Mouse (Mus musculus): ENCODE data around the gene Ddt. TPM values are rescaled to one million over a fixed set of nuclear protein-coding genes. Genes with fewer than 3 reads are reported as not detected.
"Not testable (repeated sequence)": the region's sequence is repeated elsewhere in the genome, so short reads cannot be mapped to it uniquely, and the experiment has no call there.

Ddt gene
- polyA plus RNA-seq, 1 experiment from 2014 or later = 222 TPM

- peaks cover 7% of the 10 kb centered on the region for H3K4me1 ChIP-seq (ENCODE audit: control insufficient read depth, low read depth, low read length)
- H3K9me3 ChIP-seq (replicated peaks; ENCODE audit: control insufficient read depth, low read length) = no peaks in the 10 kb centered on the region
- H3K27me3 ChIP-seq (ENCODE audit: control insufficient read depth, insufficient read depth, low read depth, low read length) = peaks cover 33% of the 10 kb centered on the region
- WGBS (ENCODE audit: insufficient replicate concordance) = 58% methylated on average over 2 of the region's 2 CpGs
- H3K9ac ChIP-seq (ENCODE audit: low read depth, low read length) = no peak overlapping the region
- no peak overlapping the region for H3K27ac ChIP-seq (ENCODE audit: low read length)
- no peak for ATAC-seq (ENCODE audit: low read depth)
- H3K4me3 ChIP-seq (ENCODE audit: low read depth, low read length) = no peak overlapping the region
- no peaks in the 10 kb centered on the region for H3K36me3 ChIP-seq (ENCODE audit: control insufficient read depth, insufficient read depth)
- H3K4me2 ChIP-seq (ENCODE audit: low read depth, low read length) = no peak overlapping the region
Measured at GRCm38 (mm10) chr10:75777885-75778284, 4.7 kb upstream of the Ddt start.

GRCm38 (mm10) chr10:75776562-75776961 lies 3.3 kb upstream of the Ddt start:
- no peak overlapping the region for H3K9ac ChIP-seq (ENCODE audit: low read depth, low read length)
- no peak overlapping the region for H3K4me2 ChIP-seq (ENCODE audit: low read depth, low read length)
- H3K27me3 ChIP-seq (ENCODE audit: control insufficient read depth, insufficient read depth, low read depth, low read length) = peaks cover 28% of the 10 kb centered on the region
- peaks cover 14% of the 10 kb centered on the region for H3K4me1 ChIP-seq (ENCODE audit: control insufficient read depth, low read depth, low read length)
- 65% methylated on average over 6 of the region's 6 CpGs for WGBS (ENCODE audit: insufficient replicate concordance)
- no peak overlapping the region for H3K4me3 ChIP-seq (ENCODE audit: low read depth, low read length)
- no peak overlapping the region for H3K27ac ChIP-seq (ENCODE audit: low read length)
- H3K9me3 ChIP-seq (replicated peaks; ENCODE audit: control insufficient read depth, low read length) = no peaks in the 10 kb centered on the region
- no peaks in the 10 kb centered on the region for H3K36me3 ChIP-seq (ENCODE audit: control insufficient read depth, insufficient read depth)
- no peak for ATAC-seq (ENCODE audit: low read depth)

GRCm38 (mm10) chr10:75774587-75774986 lies 1.4 kb upstream of the Ddt start:
- Histone ChIP-seq H3K4me1 (ENCODE audit: control insufficient read depth, low read depth, low read length) (peaks cover 14% of the 10 kb centered on the region), H3K36me3 (ENCODE audit: control insufficient read depth, insufficient read depth) (no peaks in the 10 kb centered on the region), H3K27ac (ENCODE audit: low read length) (no peak overlapping the region), H3K27me3 (ENCODE audit: control insufficient read depth, insufficient read depth, low read depth, low read length) (peaks cover 9% of the 10 kb centered on the region), H3K9ac (ENCODE audit: low read depth, low read length) (no peak overlapping the region), H3K4me3 (ENCODE audit: low read depth, low read length) (no peak overlapping the region), H3K9me3 (replicated peaks; ENCODE audit: control insufficient read depth, low read length) (no peaks in the 10 kb centered on the region), H3K4me2 (ENCODE audit: low read depth, low read length) (no peak overlapping the region)
- 81% methylated on average over 9 of the region's 9 CpGs for WGBS (ENCODE audit: insufficient replicate concordance)
- no peak for ATAC-seq (ENCODE audit: low read depth)

- peaks cover 4% of the 10 kb centered on the region for H3K27me3 ChIP-seq (ENCODE audit: control insufficient read depth, insufficient read depth, low read depth, low read length)
- H3K9ac ChIP-seq (ENCODE audit: low read depth, low read length) = no peak overlapping the region
- 75% methylated on average over 5 of the region's 5 CpGs for whole genome bisulfite sequencing (ENCODE audit: insufficient replicate concordance)
- no peaks in the 10 kb centered on the region for H3K36me3 ChIP-seq (ENCODE audit: control insufficient read depth, insufficient read depth)
- peaks cover 14% of the 10 kb centered on the region for H3K4me1 ChIP-seq (ENCODE audit: control insufficient read depth, low read depth, low read length)
- H3K4me3 ChIP-seq (ENCODE audit: low read depth, low read length) = no peak overlapping the region
- no peaks in the 10 kb centered on the region for H3K9me3 ChIP-seq (replicated peaks; ENCODE audit: control insufficient read depth, low read length)
- no peak for ATAC-seq (ENCODE audit: low read depth)
- no peak overlapping the region; the same call in 1 of the 2 replicates for H3K4me2 ChIP-seq (ENCODE audit: low read depth, low read length)
- H3K27ac ChIP-seq (ENCODE audit: low read length) = no peak overlapping the region
Measured at GRCm38 (mm10) chr10:75774102-75774501, 888 bp upstream of the Ddt start.

- H3K9ac ChIP-seq (ENCODE audit: low read depth, low read length); H3K9me3 ChIP-seq (replicated peaks; ENCODE audit: control insufficient read depth, low read length): not testable (repeated sequence)
Measured at GRCm38 (mm10) chr10:75767756-75768155, 5.5 kb downstream of the Ddt start.

GRCm38 (mm10) chr10:75766856-75767255 lies 6.4 kb downstream of the Ddt start:
- Histone ChIP-seq H3K27me3 (ENCODE audit: control insufficient read depth, insufficient read depth, low read depth, low read length) (no peaks in the 10 kb centered on the region), H3K4me2 (ENCODE audit: low read depth, low read length) (no peak overlapping the region), H3K4me1 (ENCODE audit: control insufficient read depth, low read depth, low read length) (peaks cover 17% of the 10 kb centered on the region), H3K9me3 (replicated peaks; ENCODE audit: control insufficient read depth, low read length) (no peaks in the 10 kb centered on the region), H3K36me3 (ENCODE audit: control insufficient read depth, insufficient read depth) (no peaks in the 10 kb centered on the region), H3K27ac (ENCODE audit: low read length) (no peak overlapping the region), H3K9ac (ENCODE audit: low read depth, low read length) (no peak overlapping the region), H3K4me3 (ENCODE audit: low read depth, low read length) (no peak overlapping the region)
- no peak for ATAC-seq (ENCODE audit: low read depth)
- WGBS (ENCODE audit: insufficient replicate concordance) = 67% methylated on average over 6 of the region's 6 CpGs

More at GRCm38 (mm10) chr10:75767756-75768155, 5.5 kb downstream of the Ddt start:
- not testable (repeated sequence) for H3K36me3 ChIP-seq (ENCODE audit: control insufficient read depth, insufficient read depth); H3K27ac ChIP-seq (ENCODE audit: low read length); H3K27me3 ChIP-seq (ENCODE audit: control insufficient read depth, insufficient read depth, low read depth, low read length); ATAC-seq (ENCODE audit: low read depth); H3K4me2 ChIP-seq (ENCODE audit: low read depth, low read length); H3K4me3 ChIP-seq (ENCODE audit: low read depth, low read length)
- WGBS (ENCODE audit: insufficient replicate concordance) = 38% methylated on average over 5 of the region's 5 CpGs
- H3K4me1 ChIP-seq (ENCODE audit: control insufficient read depth, low read depth, low read length) = peaks cover 18% of the 10 kb centered on the region

- Histone ChIP-seq H3K36me3 (ENCODE audit: control insufficient read depth, insufficient read depth) (no peaks in the 10 kb centered on the region), H3K27me3 (ENCODE audit: control insufficient read depth, insufficient read depth, low read depth, low read length) (no peaks in the 10 kb centered on the region), H3K9ac (ENCODE audit: low read depth, low read length) (peak overlapping the region; percentile 88), H3K4me2 (ENCODE audit: low read depth, low read length) (peak overlapping the region; percentile 92), H3K4me1 (ENCODE audit: control insufficient read depth, low read depth, low read length) (peaks cover 19% of the 10 kb centered on the region), H3K4me3 (ENCODE audit: low read depth, low read length) (peak overlapping the region; percentile 97), H3K9me3 (replicated peaks; ENCODE audit: control insufficient read depth, low read length) (no peaks in the 10 kb centered on the region), H3K27ac (ENCODE audit: low read length) (peak overlapping the region; percentile 96)
- WGBS (ENCODE audit: insufficient replicate concordance) = under 1% methylated on average over 27 of the region's 27 CpGs
- ATAC-seq (ENCODE audit: low read depth) = peak; percentile 42
Measured at GRCm38 (mm10) chr10:75764519-75765473, 8.4 kb downstream of the Ddt start.

GRCm38 (mm10) chr10:75763682-75764518 lies 9.3 kb downstream of the Ddt start, which contains the start of gene Cabin1:
Gene Cabin1 (minus strand): TSS chr10:75764341.
- under 1% methylated on average over 61 of the region's 61 CpGs for WGBS (ENCODE audit: insufficient replicate concordance)
- Histone ChIP-seq H3K27me3 (ENCODE audit: control insufficient read depth, insufficient read depth, low read depth, low read length) (no peaks in the 10 kb centered on the region), H3K36me3 (ENCODE audit: control insufficient read depth, insufficient read depth) (no peaks in the 10 kb centered on the region), H3K4me1 (ENCODE audit: control insufficient read depth, low read depth, low read length) (peaks cover 19% of the 10 kb centered on the region), H3K9ac (ENCODE audit: low read depth, low read length) (peak within 1 kb of the TSS; percentile 88), H3K4me3 (ENCODE audit: low read depth, low read length) (peak within 1 kb of the TSS; percentile 97), H3K4me2 (ENCODE audit: low read depth, low read length) (peak within 1 kb of the TSS; percentile 92), H3K9me3 (replicated peaks; ENCODE audit: control insufficient read depth, low read length) (no peaks in the 10 kb centered on the region), H3K27ac (ENCODE audit: low read length) (peak within 1 kb of the TSS; percentile 96)
- peak; percentile 96 for ATAC-seq (ENCODE audit: low read depth)

Measured in liver, embryonic 16.5 days (tissue).